Mouse (Mus musculus) bone marrow macrophage, adult 2 months (primary cell): ENCODE measurements around the gene Slco3a1. TPM values are rescaled to one million over a fixed set of nuclear protein-coding genes. Genes with fewer than 3 reads are reported as not detected.

Experiments used
- H3K27ac ChIP-seq: 2 replicates; pipeline ENCODE4 v1.5.1; 2012; ENCODE audit warnings: low read depth, low read length; ENCODE audit not compliant: insufficient read depth
- H3K4me1 ChIP-seq: 2 replicates; pipeline ENCODE4 v1.6.1; 2012; ENCODE audit warnings: low read length; ENCODE audit not compliant: control insufficient read depth, insufficient read depth
- H3K4me3 ChIP-seq: 2 replicates; pipeline ENCODE4 v1.5.1; 2012; ENCODE audit warnings: mild to moderate bottlenecking, low read length, moderate library complexity; ENCODE audit not compliant: insufficient read depth
- CTCF ChIP-seq: IDR thresholded peaks from 2 replicates; pipeline ENCODE4 v1.5.1; 2012; ENCODE audit warnings: low read depth, mild to moderate bottlenecking, low read length, moderate library complexity
- POLR2A ChIP-seq: IDR thresholded peaks from 2 replicates; pipeline ENCODE4 v1.6.1; 2012; ENCODE audit warnings: mild to moderate bottlenecking, low read depth, low read length, borderline replicate concordance
- polyA plus RNA-seq: library from polyadenylated mRNA; stranded (reverse); fragments of >200 nt; gene quantifications from 2 replicates; pipeline ENCODE4 v1.2.4, GENCODE M21; 2012; ENCODE audit not compliant: missing spikeins, insufficient read depth, insufficient read length

The Slco3a1 gene
- polyA plus RNA-seq, 1 experiment: 5.7 TPM

DNA sequence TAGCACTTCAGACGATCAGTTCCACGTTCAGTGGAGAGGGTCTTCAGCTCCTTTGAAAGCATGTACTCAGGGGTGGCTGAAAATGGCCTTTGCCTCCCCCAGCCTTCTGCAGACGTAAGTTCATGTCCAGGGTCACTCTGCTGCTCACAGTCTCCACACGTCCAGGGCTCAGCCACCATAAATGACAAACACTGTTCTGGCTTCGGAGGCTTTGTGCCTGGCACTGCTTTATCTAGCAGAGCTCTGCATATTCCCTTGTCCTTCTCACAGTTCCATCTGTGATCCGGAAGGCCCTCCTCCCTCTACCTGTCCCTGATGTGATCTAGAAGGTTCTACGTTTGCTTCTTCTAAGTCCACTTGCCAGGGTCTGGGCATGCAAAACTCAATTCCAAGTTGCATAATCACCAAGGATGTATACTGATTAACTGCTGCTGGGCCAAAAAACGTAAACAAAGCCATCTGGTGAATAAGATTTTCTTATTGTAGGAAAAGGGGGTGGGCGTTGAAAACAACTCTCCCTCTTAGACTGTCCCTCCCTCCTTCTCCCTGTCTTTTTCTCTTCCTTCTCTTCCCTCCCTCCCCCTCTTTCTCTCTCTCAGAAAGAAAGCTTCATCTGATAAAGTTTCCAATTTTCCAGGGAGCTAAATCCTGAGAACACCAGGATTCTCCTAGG is 62.8 kb downstream of the Slco3a1 start:
- no peaks in the 10 kb centered on the region for H3K4me1 ChIP-seq
- H3K4me3 ChIP-seq: no peak overlapping the region
- no peak for TF ChIP-seq CTCF
- no peak for TF ChIP-seq POLR2A
- no peak overlapping the region for H3K27ac ChIP-seq

DNA sequence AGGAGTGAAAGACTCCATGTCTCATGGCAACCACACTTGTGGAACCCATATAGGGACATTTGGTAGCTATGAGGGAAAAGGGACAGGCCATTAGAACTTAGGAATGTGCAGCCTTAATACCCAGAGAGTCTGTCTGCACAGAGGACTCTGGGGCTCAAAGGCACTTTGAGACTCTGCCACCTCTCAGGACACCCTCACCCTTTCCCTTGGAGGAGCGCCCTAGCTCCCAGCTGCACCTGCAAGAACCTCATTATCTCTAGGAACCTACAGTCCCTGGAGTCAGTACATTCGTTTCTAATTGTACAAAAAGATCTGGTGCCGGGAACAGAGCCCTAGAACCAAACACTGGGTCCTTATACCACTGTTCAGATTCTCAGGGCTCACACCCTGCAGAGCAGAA is 66.4 kb downstream of the Slco3a1 start:
- Histone ChIP-seq H3K4me1 (no peaks in the 10 kb centered on the region), H3K4me3 (no peak overlapping the region), H3K27ac (no peak overlapping the region)
- TF ChIP-seq CTCF (no peak), POLR2A (no peak)

DNA sequence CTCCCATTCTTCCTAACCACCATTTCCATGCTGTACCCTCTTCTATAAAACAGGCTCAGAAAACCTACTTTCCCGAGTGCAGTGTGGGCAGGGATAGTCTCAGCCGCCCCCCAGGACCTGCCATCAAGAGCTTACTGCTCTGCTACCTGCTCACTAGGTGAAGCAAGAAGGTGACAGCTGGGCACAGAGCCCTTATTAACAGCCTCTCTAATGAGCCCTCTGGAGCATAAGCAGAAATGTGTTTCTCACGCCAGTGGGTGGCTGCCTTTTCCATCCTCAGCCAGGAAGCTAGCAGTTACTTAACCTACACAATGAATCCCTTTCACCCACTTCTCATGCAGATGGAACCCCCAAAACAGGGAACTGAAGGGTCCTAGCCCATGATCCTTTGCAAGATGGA is 66.9 kb downstream of the Slco3a1 start:
- Histone ChIP-seq H3K27ac (no peak overlapping the region), H3K4me1 (no peaks in the 10 kb centered on the region), H3K4me3 (no peak overlapping the region)
- TF ChIP-seq CTCF (no peak), POLR2A (no peak)

DNA sequence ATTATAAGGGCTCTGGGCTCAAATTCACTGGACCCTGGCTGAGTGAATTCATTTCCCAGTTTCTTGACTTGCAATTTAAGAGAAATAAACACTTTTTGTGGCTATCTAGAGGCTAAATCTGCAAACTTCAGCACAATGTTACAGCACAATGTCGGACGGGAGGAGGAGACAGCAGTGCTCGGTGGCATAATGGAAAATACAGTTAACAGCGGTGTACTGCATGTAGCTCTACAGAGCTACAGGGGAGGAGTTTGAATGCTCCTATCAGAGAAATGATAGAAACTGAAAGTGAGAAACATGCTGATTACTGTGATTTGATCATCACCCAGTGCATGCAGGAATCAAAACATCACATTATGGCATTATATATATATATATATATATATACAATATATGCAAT is 68.5 kb downstream of the Slco3a1 start:
- Histone ChIP-seq H3K4me3 (no peak overlapping the region), H3K4me1 (no peaks in the 10 kb centered on the region), H3K27ac (no peak overlapping the region)
- TF ChIP-seq CTCF (no peak), POLR2A (no peak)

DNA sequence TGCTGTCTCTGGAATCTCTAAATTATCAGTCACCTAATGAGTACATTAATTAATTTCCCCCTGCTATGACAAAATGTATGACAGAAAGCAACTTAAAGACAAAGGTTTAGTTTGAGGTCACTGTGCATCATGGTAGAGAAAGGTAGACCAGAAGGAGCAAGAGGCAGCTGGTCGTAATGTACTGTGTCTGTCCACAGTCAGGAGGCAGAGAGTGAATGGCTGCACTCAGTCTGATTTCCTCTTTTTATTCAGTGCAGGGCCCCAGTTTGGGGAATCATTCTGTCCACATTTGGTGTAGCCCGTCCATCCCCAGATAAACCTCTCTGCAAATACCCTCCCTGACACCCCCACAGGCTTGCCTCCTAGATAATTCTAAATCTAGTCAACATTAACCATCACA is 68.9 kb downstream of the Slco3a1 start:
- Histone ChIP-seq H3K4me1 (no peaks in the 10 kb centered on the region), H3K4me3 (no peak overlapping the region), H3K27ac (no peak overlapping the region)
- TF ChIP-seq CTCF (no peak), POLR2A (no peak)

DNA sequence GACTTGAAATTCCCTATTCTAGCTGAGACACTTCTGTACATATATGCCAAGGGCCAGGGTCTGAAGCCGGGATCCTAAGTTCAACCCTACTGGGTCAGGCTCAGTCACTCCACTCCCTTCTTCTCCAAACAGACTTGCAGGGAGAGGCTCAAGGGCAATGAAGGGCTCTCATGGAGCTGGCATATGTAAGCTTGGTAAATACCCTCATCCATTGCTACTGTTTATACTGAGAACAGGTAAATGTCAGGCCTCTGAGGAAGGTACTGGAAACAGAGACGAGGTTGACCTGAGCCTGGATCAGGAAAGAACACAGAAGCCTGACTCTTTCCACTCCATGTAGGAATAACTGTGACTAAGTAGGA is 70.6 kb downstream of the Slco3a1 start:
- Histone ChIP-seq H3K4me3 (no peak overlapping the region), H3K27ac (no peak overlapping the region), H3K4me1 (no peaks in the 10 kb centered on the region)
- no peak for TF ChIP-seq CTCF
- no peak for TF ChIP-seq POLR2A

DNA sequence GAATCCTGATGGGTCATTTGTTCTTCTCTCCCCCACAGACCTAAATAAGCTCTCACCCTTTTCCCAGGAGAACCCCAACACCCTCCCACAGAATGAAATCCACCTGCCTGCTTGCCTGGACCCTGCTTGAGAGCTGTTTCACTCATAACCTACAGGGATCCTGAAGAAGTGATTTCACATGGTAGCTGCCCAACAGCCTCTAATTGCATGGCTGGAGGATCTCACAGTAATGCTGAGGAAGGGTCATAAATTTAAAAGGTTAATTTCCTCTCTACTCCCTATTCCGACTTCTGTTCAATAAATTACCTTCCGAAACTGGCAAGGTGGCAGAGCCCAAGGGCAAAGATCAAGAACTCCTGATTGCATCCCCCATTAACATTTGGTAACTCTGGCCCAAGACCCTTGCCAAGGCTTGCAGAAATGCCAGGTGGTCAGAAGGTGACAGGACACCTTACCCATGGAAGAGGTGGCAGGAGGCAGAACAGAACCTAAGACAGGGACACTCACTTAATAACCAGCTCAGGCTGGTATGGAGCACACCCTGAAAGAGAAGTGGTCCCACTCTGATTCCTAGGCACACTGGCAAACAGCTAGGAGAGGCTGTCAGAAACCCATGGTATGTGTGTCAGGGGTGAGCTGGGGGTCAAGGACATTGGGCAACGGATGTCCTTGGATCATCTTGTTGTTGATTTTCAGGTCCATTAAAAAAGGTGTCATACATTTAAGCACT is 71.1 kb downstream of the Slco3a1 start:
- Histone ChIP-seq H3K4me1 (no peaks in the 10 kb centered on the region), H3K27ac (no peak overlapping the region), H3K4me3 (no peak overlapping the region)
- no peak for TF ChIP-seq POLR2A

DNA sequence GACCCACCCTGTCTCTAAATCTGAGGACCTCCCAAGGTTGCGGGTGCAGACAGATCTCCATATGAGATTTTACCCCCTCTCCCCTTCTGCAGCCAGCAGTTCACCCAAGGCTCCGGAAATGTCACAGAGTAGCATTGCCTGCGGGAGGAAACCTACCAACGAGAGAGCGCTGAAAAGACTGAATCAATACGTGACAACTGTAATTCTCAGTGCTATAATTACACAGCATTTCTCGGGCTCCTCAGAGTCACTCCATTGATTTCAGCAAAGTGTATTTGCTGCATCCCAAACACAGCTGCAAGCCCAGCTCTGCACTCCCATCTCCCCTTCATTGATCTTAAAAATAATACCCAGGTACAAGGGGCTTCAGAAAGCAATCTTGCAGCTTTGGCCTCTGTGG is 82.8 kb downstream of the Slco3a1 start:
- Histone ChIP-seq H3K27ac (no peak overlapping the region), H3K4me3 (no peak overlapping the region), H3K4me1 (no peaks in the 10 kb centered on the region)
- TF ChIP-seq CTCF (no peak), POLR2A (no peak)

DNA sequence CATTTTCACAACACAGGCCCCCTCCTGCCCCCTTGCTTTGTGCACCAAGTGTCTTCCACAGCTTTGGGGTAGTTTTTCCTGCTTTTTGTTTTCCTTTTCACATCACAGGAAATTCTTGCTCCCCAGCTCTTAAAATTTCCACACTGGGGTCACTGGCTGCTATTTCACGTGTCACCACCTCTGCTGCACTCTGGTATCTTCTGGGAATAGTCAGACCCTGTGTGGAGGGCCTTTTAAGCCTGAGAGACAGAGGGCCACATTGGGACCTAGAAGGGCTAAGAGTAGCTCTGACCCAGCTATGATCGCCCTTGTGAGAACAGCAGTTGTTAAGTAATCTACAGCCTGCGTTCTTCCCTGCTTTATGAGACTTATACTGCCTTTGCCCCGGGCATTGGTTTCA is 87.7 kb downstream of the Slco3a1 start:
- no peak overlapping the region for H3K27ac ChIP-seq
- no peak overlapping the region for H3K4me3 ChIP-seq
- H3K4me1 ChIP-seq: no peaks in the 10 kb centered on the region
- TF ChIP-seq CTCF (no peak), POLR2A (no peak)

DNA sequence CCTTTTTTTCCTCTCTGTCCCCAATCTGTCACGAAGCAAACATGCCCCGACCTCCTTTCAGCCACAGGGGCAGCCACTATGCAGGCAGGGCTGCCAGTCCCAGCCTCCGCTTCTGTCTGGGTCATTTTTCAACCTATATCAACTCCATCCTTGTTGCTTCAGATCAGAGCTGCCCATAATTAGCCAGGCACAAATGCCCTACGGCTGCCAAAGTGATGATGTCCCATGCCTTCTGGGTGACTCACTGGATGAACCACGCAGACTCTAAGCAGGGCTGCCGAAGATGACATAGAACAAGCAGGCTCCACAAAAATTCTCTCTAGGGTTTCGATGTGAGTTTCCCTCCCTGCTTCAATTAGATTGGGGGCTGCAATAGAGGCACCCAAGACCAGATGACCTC is 89.9 kb downstream of the Slco3a1 start:
- Histone ChIP-seq H3K27ac (no peak overlapping the region), H3K4me1 (no peaks in the 10 kb centered on the region), H3K4me3 (no peak overlapping the region)
- no peak for TF ChIP-seq CTCF
- TF ChIP-seq POLR2A: no peak
